Mouse (Mus musculus): ENCODE measurements around the gene Plgrkt. TPM values are rescaled to one million over a fixed set of nuclear protein-coding genes. Genes with fewer than 3 reads are reported as not detected.

Gene Plgrkt
- total and polyA plus RNA-seq, 2 experiments from 2014 or later = 45.5 to 85.6 TPM

- H3K27me3 ChIP-seq (ENCODE audit: insufficient read depth, low read length) = no peaks in the 10 kb centered on the region
- peak within 1 kb of the TSS; percentile 49 for H3K4me3 ChIP-seq (ENCODE audit: low read depth, low read length)
- WGBS = 1% methylated on average over 23 of the region's 23 CpGs
- H3K4me2 ChIP-seq (ENCODE audit: low read depth) = peak within 1 kb of the TSS; percentile 79
- peak within 1 kb of the TSS; percentile 57; the same call in 1 of the 2 replicates for H3K27ac ChIP-seq (ENCODE audit: low read depth, low read length)
- H3K9me3 ChIP-seq (ENCODE audit: low read length) = no peaks in the 10 kb centered on the region
- DNase-seq (peak; percentile 76), ATAC-seq (peak; percentile 91)
- H3K9ac ChIP-seq = peak within 1 kb of the TSS; percentile 72
- no peaks in the 10 kb centered on the region for H3K36me3 ChIP-seq (ENCODE audit: insufficient read depth)
- H3K4me1 ChIP-seq (ENCODE audit: insufficient read depth) = no peaks in the 10 kb centered on the region
- TF ChIP-seq CTCF (IDR thresholded peaks at IDR 0.05; ENCODE audit: low read depth) = no peak
These were observed 33.0 kb downstream of the Plgrkt start, which contains the start of gene Rln1 for GRCm38 (mm10) chr19:29334068-29334745. Gene Rln1 (minus strand): TSS chr19:29334670.

- H3K9ac ChIP-seq = no peak overlapping the region
- H3K4me2 ChIP-seq (ENCODE audit: low read depth) = no peak overlapping the region
- no peaks in the 10 kb centered on the region for H3K36me3 ChIP-seq (ENCODE audit: insufficient read depth)
- H3K27me3 ChIP-seq (ENCODE audit: insufficient read depth, low read length) = no peaks in the 10 kb centered on the region
- DNase-seq = no peak
- H3K4me3 ChIP-seq (ENCODE audit: low read depth, low read length) = no peak overlapping the region
- 59% methylated on average over 13 of the region's 13 CpGs for WGBS
- no peaks in the 10 kb centered on the region for H3K4me1 ChIP-seq (ENCODE audit: insufficient read depth)
- no peak overlapping the region for H3K27ac ChIP-seq (ENCODE audit: low read depth, low read length)
- no peak for TF ChIP-seq CTCF (IDR thresholded peaks at IDR 0.05; ENCODE audit: low read depth)
- no peak for ATAC-seq
- no peaks in the 10 kb centered on the region for H3K9me3 ChIP-seq (ENCODE audit: low read length)
These were observed 40.2 kb downstream of the Plgrkt start for GRCm38 (mm10) chr19:29326822-29327552.

DNA sequence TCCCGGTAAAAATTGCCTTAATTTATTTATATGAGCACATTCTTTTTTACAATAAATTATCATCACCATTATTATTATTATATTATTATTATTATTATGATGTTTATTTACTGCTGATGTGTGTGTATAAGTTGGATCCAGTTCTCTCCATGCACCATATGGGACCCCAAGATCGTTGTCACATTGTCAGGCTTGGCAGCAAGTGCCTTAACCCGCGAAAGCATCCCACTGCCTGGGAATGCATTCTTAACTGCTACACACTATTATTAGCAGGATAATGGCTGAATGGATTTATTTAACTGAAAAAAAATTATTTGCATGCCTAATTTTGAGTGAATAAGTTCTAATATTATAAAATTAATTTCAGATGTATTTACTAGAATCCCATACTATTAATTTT is 40.8 kb downstream of the Plgrkt start:
- no peak for TF ChIP-seq CTCF (IDR thresholded peaks at IDR 0.05; ENCODE audit: low read depth)
- no peak overlapping the region for H3K4me3 ChIP-seq (ENCODE audit: low read depth, low read length)
- ATAC-seq = no peak
- H3K36me3 ChIP-seq (ENCODE audit: insufficient read depth) = no peaks in the 10 kb centered on the region
- H3K9me3 ChIP-seq (ENCODE audit: low read length) = no peaks in the 10 kb centered on the region
- 68% methylated on average over 4 of the region's 4 CpGs for WGBS
- H3K4me2 ChIP-seq (ENCODE audit: low read depth) = no peak overlapping the region
- H3K27me3 ChIP-seq (ENCODE audit: insufficient read depth, low read length) = no peaks in the 10 kb centered on the region
- no peaks in the 10 kb centered on the region for H3K4me1 ChIP-seq (ENCODE audit: insufficient read depth)
- H3K27ac ChIP-seq (ENCODE audit: low read depth, low read length) = no peak overlapping the region
- H3K9ac ChIP-seq = no peak overlapping the region
- no peak for DNase-seq

- no peak overlapping the region for H3K27ac ChIP-seq (ENCODE audit: low read depth, low read length)
- 73% methylated on average over 9 of the region's 9 CpGs for WGBS
These were observed 41.4 kb downstream of the Plgrkt start for GRCm38 (mm10) chr19:29325852-29326180.

DNA sequence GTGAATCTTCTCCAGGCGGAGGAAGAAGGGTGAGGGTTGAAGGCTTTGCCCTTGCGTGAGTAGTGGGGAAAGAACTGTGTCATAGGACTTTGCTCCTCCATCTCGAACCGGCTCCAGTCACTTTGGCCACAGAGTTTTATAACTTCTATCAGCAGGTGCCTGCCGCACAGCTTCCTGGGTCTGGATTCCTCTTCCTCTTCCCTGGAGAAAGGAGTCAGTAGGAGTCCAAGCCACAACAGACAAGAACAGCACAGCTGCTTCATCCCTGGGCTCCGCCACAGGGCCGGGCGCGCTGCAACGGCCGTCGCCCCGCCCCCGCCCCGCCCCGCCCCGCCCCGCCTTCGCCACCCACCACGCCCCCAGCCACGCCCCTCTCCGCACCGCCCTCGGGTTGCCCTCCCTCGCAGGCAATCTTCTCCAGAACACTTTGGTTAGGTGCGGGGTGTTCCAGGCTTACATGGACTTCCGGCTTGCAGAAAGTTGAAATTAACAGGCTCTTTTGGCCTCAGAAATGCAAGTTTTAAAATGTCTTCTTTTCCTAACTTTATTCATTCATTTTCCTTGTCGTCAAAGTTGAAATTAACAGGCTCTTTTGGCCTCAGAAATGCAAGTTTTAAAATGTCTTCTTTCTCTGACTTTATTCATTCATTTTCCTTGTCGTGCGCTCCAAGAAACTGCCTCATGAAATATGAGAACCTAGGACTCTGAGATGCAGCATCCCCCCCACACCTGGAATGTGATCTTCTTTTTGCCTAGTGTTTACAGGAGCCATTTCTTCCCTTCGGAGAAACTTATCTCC is 41.9 kb downstream of the Plgrkt start, which contains the start of gene Insl6:
Gene Insl6, minus strand, starts transcription at position 304 of the 799 bp plus-strand sequence.
- Histone ChIP-seq H3K27me3 (ENCODE audit: insufficient read depth, low read length) (no peaks in the 10 kb centered on the region), H3K4me2 (ENCODE audit: low read depth) (peak within 1 kb of the TSS; percentile 59), H3K9ac (no peak within 1 kb of the TSS), H3K9me3 (ENCODE audit: low read length) (no peaks in the 10 kb centered on the region), H3K4me1 (ENCODE audit: insufficient read depth) (no peaks in the 10 kb centered on the region), H3K36me3 (ENCODE audit: insufficient read depth) (no peaks in the 10 kb centered on the region), H3K27ac (ENCODE audit: low read depth, low read length) (no peak within 1 kb of the TSS), H3K4me3 (ENCODE audit: low read depth, low read length) (peak within 1 kb of the TSS; percentile 29)
- DNase-seq (no peak), ATAC-seq (peak; percentile 69; the same call in 1 of the 2 replicates)
- 6% methylated on average over 26 of the region's 31 CpGs for WGBS
- TF ChIP-seq CTCF (IDR thresholded peaks at IDR 0.05; ENCODE audit: low read depth) = no peak

More at GRCm38 (mm10) chr19:29325852-29326180, 41.4 kb downstream of the Plgrkt start:
- Histone ChIP-seq H3K36me3 (ENCODE audit: insufficient read depth) (no peaks in the 10 kb centered on the region), H3K27me3 (ENCODE audit: insufficient read depth, low read length) (no peaks in the 10 kb centered on the region), H3K9ac (no peak overlapping the region), H3K4me2 (ENCODE audit: low read depth) (no peak overlapping the region; the same call in 1 of the 2 replicates), H3K4me3 (ENCODE audit: low read depth, low read length) (no peak overlapping the region), H3K4me1 (ENCODE audit: insufficient read depth) (no peaks in the 10 kb centered on the region), H3K9me3 (ENCODE audit: low read length) (no peaks in the 10 kb centered on the region)
- no peak for TF ChIP-seq CTCF (IDR thresholded peaks at IDR 0.05; ENCODE audit: low read depth)
- DNase-seq = no peak
- ATAC-seq = no peak

DNA sequence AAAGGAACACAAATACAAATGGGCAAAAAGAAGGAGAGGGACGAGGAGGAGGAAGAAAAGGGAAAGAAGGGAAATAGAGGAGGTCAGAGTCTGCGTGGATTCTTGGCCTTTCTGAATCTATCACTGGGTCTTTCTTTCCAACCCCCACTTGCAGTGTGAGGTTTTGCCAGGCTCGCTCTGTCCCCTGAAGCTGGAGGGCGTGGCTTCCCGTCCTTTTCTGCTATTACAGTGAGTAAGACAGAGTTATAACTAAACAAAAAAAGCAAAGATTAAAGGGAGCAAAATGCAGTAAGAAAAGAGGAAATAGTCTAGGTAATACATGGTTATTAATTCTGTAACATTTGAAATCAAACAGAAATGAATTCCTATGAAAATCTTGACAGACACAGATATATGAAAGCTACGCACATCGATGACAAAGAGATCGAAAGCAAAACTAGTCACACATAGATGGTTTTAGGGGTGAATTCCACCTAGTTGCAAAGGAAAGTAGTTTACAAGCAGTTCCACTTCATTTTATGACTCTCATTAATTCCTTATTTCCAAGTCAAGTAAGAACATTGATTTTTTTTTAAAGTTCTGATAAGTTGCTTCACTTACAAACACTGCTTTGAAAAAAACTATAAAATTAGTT is 43.7 kb downstream of the Plgrkt start:
- DNase-seq (no peak), ATAC-seq (no peak)
- no peaks in the 10 kb centered on the region for H3K27me3 ChIP-seq (ENCODE audit: insufficient read depth, low read length)
- 80% methylated on average over 8 of the region's 8 CpGs for WGBS
- no peaks in the 10 kb centered on the region for H3K36me3 ChIP-seq (ENCODE audit: insufficient read depth)
- no peaks in the 10 kb centered on the region for H3K9me3 ChIP-seq (ENCODE audit: low read length)
- TF ChIP-seq CTCF (IDR thresholded peaks at IDR 0.05; ENCODE audit: low read depth) = no peak
- no peaks in the 10 kb centered on the region for H3K4me1 ChIP-seq (ENCODE audit: insufficient read depth)
- H3K4me2 ChIP-seq (ENCODE audit: low read depth) = no peak overlapping the region
- no peak overlapping the region for H3K4me3 ChIP-seq (ENCODE audit: low read depth, low read length)
- no peak overlapping the region for H3K27ac ChIP-seq (ENCODE audit: low read depth, low read length)
- no peak overlapping the region for H3K9ac ChIP-seq
